ENCODE assay signal across 12 mouse cellular contexts in the genomic region with DNA sequence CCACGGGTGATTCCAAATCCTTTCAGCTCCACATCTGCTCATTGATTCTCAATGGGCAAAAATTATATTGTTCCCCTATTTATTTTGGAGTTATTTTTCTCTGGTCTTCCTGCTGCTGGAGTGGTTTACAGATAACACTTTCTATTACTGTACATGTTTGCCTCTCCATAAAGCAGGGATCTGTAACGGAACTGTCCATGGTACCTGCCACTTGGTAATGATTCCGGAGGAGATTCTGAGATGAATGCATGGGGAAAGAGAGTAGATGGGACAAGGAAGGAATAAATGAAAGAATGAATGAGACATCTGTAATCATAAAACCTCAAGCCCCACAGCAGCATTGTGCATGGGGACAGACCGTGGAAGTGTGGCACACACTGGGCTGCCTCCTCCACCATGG.
DNase-seq lines count a peak whose midpoint lies in the region; ATAC-seq and TF ChIP-seq lines count a peak whose summit lies in the region.
"Had no signal": no experiment of that assay in that cellular context is flagged by ENCODE, and none has a peak within 500 bp of the region (broad histone marks: within the 10 kb centered on the region; RNA-seq: fewer than 3 reads in every experiment).

No protein-coding gene starts in this region.

- peak; percentile 5 for DNase-seq in kidney, adult 2 months
- DNase-seq in thymus, postnatal 4 days, result peak; percentile 11
- no peak for DNase-seq in thymus, postnatal 14 days
- peak; percentile 42 for DNase-seq in embryonic facial prominence, embryonic 10.5 days (ENCODE audit: low spot score)
- DNase-seq in layer of hippocampus, postnatal 10 days (ENCODE audit: low spot score in 2 of 2), result no peak
- DNase-seq: gastrocnemius, postnatal 36 days had no signal

- no peak for TF ChIP-seq POLR2A in kidney, adult 2 months (IDR thresholded peaks at IDR 0.05; ENCODE audit: low read depth, low read length)

- H3K4me1 ChIP-seq in kidney, adult 2 months (ENCODE audit: control insufficient read depth, insufficient read depth, low read length), result no peaks in the 10 kb centered on the region
- no peaks in the 10 kb centered on the region for H3K4me1 ChIP-seq in kidney, embryonic 15.5 days
- no peaks in the 10 kb centered on the region for H3K4me1 ChIP-seq in embryonic facial prominence, embryonic 10.5 days
- H3K4me1 ChIP-seq: embryonic facial prominence, embryonic 13.5 days; limb, embryonic 13.5 days had no signal

- no peak for ATAC-seq in kidney, embryonic 15.5 days (replicated peaks; ENCODE audit: low FRiP score)
- no peak for ATAC-seq in CD4-positive, CD25-positive, alpha-beta regulatory T cell, adult 4 months
- ATAC-seq: forebrain, embryonic 14.5 days had no signal

- no peaks in the 10 kb centered on the region for H3K27me3 ChIP-seq in kidney, adult 2 months (replicated peaks; ENCODE audit: control insufficient read depth, insufficient read depth, low read length)
- H3K27me3 ChIP-seq in kidney, embryonic 15.5 days, result peaks cover 15% of the 10 kb centered on the region; the same call in 1 of the 2 replicates
- no peaks in the 10 kb centered on the region for H3K27me3 ChIP-seq in embryonic facial prominence, embryonic 10.5 days (replicated peaks; ENCODE audit: low read depth, poor library complexity, severe bottlenecking)
- H3K27me3 ChIP-seq: embryonic facial prominence, embryonic 13.5 days; limb, embryonic 13.5 days had no signal

- no peaks in the 10 kb centered on the region for H3K9me3 ChIP-seq in kidney, embryonic 15.5 days (replicated peaks)
- no peaks in the 10 kb centered on the region for H3K9me3 ChIP-seq in embryonic facial prominence, embryonic 10.5 days
- H3K9me3 ChIP-seq: embryonic facial prominence, embryonic 13.5 days; limb, embryonic 13.5 days had no signal

- TF ChIP-seq CTCF in kidney, adult 2 months (conservative IDR thresholded peaks at IDR 0.05; ENCODE audit: insufficient read depth, insufficient read length, low read depth, low read length), result no peak

- no peak overlapping the region for H3K27ac ChIP-seq in kidney, adult 2 months (ENCODE audit: insufficient read depth, low read depth, low read length)
- H3K27ac ChIP-seq in kidney, embryonic 15.5 days, result no peak overlapping the region
- H3K27ac ChIP-seq in embryonic facial prominence, embryonic 10.5 days (replicated peaks), result no peak overlapping the region
- H3K27ac ChIP-seq: embryonic facial prominence, embryonic 13.5 days; limb, embryonic 13.5 days; macrophage had no signal

- H3K4me3 ChIP-seq in kidney, adult 2 months (ENCODE audit: insufficient read depth, low read depth, low read length), result no peak overlapping the region
- H3K4me3 ChIP-seq in kidney, embryonic 15.5 days (replicated peaks), result no peak overlapping the region
- no peak overlapping the region for H3K4me3 ChIP-seq in embryonic facial prominence, embryonic 10.5 days
- H3K4me3 ChIP-seq: embryonic facial prominence, embryonic 13.5 days; limb, embryonic 13.5 days had no signal

- WGBS in kidney, adult 2 months, result 66% methylated on average over 4 of the region's 4 CpGs
- 68% methylated on average over 4 of the region's 4 CpGs for WGBS in kidney, embryonic 15.5 days
- WGBS in embryonic facial prominence, embryonic 10.5 days, result 70% methylated on average over 4 of the region's 4 CpGs

- no peaks in the 10 kb centered on the region for H3K36me3 ChIP-seq in kidney, adult 2 months (ENCODE audit: control insufficient read depth, insufficient read depth, low read length)
- H3K36me3 ChIP-seq in kidney, embryonic 15.5 days, result no peaks in the 10 kb centered on the region
- H3K36me3 ChIP-seq in embryonic facial prominence, embryonic 10.5 days (replicated peaks), result no peaks in the 10 kb centered on the region
- H3K36me3 ChIP-seq: embryonic facial prominence, embryonic 13.5 days; limb, embryonic 13.5 days had no signal

- no peak overlapping the region for H3K9ac ChIP-seq in kidney, embryonic 15.5 days
- H3K9ac ChIP-seq: embryonic facial prominence, embryonic 13.5 days; limb, embryonic 13.5 days had no signal

- no peak overlapping the region for H3K4me2 ChIP-seq in kidney, embryonic 15.5 days
- H3K4me2 ChIP-seq: embryonic facial prominence, embryonic 13.5 days; limb, embryonic 13.5 days had no signal

Comparison
In these comparisons a context has a peak if more than half of its experiments do, and no peak if none do; other contexts are left out.
1. DNase-seq: peak in kidney, adult 2 months (single experiment), thymus, postnatal 4 days (single experiment) and embryonic facial prominence, embryonic 10.5 days (single experiment); none in thymus, postnatal 14 days (single experiment) and layer of hippocampus, postnatal 10 days (0 of 2).